Mouse (Mus musculus) adrenal gland, postnatal 25 days (tissue): ENCODE measurements around the gene Dcaf5. TPM values are rescaled to one million over a fixed set of nuclear protein-coding genes. Genes with fewer than 3 reads are reported as not detected.

Experiments
- DNase-seq: peaks from one replicate; pipeline ENCODE4 v3.0.0; 2021; ENCODE audit warnings: mixed read lengths
- total RNA-seq: library from RNA; stranded (reverse); gene quantifications from 2 replicates; pipeline ENCODE4 v1.2.3, GENCODE M21; 2021

Dcaf5 gene
- total RNA-seq, 1 experiment from 2014 or later = 37.2 TPM

- DNase-seq = peak; percentile 11
Observed at GRCm38 (mm10) chr12:80407824-80408223, 28.6 kb downstream of the Dcaf5 start.

- peak; percentile 51 for DNase-seq
Observed at GRCm38 (mm10) chr12:80406650-80407049, 29.8 kb downstream of the Dcaf5 start.

- DNase-seq = no peak
Observed at GRCm38 (mm10) chr12:80404139-80404538, 32.3 kb downstream of the Dcaf5 start.

GRCm38 (mm10) chr12:80399147-80399546 lies 37.3 kb downstream of the Dcaf5 start:
- no peak for DNase-seq

GRCm38 (mm10) chr12:80396397-80396796 lies 40.0 kb downstream of the Dcaf5 start:
- no peak for DNase-seq

- no peak for DNase-seq
Observed at GRCm38 (mm10) chr12:80395270-80395669, 41.1 kb downstream of the Dcaf5 start.

GRCm38 (mm10) chr12:80394045-80394444 lies 42.4 kb downstream of the Dcaf5 start:
- DNase-seq = peak; percentile 35

DNA sequence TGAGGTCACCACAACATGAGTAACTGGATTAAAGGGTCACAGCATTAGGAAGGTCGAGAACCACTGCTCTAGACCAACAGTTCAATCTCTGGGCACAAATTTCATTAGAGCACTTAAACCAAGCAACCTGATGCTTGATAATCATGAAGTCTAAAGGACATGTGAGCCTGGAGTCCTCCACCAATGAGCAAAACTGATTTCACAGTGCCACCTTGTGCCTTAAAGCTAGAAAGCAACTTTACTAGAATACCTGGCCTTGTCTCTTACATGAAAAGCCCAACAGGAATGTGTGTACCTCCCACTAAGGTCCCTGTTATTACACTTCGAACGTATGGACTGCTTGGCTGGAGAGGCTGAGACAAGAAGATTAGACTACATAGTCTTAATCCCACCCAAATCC lies 47.0 kb downstream of the Dcaf5 start:
- no peak for DNase-seq

DNA sequence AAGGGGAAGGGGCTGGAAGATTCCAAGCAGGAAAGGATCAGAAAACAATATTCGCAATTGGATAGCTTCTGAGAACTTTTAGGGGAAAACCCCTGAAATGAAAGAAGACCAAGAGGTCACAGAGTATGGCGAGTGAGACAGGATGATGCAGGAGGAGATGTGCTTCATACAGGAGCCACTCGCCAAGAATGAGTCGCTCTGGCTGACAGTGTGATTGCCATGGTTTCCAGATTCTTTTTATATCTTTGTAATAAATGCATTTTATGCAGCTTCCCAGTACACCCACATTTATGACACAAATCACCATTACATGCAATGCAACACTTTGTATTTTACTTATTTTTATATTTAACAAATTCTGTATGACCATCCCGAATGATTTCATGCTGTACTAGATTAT lies 49.1 kb downstream of the Dcaf5 start:
- no peak for DNase-seq

DNA sequence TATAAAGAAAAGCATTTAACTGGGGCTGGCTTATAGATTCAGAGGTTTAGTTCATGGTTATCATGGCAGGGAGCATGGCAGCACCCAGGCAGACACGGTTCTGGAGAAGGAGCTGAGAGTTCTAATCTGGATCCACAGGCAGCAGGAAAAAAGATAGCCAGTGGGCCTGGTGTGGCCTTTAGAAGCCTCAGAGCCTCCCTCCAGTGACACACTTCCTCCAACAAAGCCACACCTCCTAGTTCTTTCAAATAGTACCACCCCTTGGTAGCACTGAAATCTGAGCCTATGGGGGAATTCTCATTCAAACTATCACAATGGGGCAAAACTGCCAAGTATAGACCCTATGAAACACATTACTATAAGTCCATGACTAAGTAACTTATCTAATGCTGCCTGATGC lies 51.0 kb downstream of the Dcaf5 start:
- no peak for DNase-seq

DNA sequence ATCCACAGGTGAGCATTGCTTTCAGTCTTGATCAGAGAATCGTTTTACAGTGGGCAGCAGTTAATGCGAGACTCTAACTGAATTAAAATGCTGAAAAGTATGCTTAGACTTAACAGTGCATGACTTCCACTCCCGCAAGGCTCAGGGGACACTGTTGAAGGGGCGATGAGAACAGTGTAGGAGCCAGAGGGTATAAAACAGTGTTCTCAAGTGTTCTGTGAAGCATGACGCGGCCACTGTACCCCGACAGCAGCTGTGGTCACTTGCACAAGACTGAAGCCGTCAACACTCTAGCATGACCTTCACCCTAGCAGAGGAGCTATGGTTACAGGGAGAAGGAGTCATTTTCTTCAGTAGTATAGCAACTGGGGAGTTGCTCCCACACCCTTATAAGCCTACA lies 52.9 kb downstream of the Dcaf5 start:
- no peak for DNase-seq

DNA sequence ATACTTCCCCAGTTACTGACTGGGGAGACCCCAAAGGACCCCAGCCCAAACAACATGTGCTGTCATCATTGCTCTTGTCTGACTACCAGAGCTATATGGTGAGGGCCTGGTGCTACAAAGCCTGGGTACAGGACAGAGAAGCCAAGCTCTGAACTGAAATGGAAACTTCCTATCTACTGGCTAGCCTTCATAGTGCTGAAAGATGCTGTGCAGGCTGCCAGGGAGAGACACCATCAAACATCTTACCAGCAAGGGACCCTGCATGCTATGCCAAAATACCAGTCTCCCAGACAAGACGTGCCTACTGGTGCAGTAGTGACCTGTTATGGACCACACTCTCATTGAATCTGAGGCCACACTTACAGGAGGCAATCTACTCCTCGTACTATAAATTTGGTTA lies 53.6 kb downstream of the Dcaf5 start:
- DNase-seq = no peak

GRCm38 (mm10) chr12:80379831-80380457 lies 56.5 kb downstream of the Dcaf5 start:
- DNase-seq = no peak

GRCm38 (mm10) chr12:80379393-80379792 lies 57.0 kb downstream of the Dcaf5 start:
- peak; percentile 13 for DNase-seq

GRCm38 (mm10) chr12:80377604-80378003 lies 58.8 kb downstream of the Dcaf5 start:
- no peak for DNase-seq

- DNase-seq = no peak
Observed at GRCm38 (mm10) chr12:80375721-80376120, 60.7 kb downstream of the Dcaf5 start.

DNA sequence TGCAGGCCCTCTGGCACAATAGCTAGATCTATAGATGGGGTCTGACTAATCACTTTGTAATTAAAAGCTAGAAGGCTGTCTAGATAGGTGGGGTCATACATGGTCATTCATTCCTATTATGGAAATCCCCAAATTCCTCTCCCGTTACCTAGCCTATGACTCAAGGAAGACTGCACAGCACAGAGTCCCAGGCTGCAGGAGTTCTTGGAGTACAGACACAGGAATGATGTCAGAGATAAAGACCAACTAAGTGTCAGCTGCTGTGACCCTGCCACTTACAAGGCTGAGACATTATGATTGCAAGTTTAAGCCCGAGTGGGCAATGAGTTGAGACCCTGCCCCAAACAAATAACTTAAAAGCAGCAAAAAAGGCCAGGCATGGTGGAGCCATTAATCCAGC lies 61.7 kb downstream of the Dcaf5 start:
- no peak for DNase-seq

DNA sequence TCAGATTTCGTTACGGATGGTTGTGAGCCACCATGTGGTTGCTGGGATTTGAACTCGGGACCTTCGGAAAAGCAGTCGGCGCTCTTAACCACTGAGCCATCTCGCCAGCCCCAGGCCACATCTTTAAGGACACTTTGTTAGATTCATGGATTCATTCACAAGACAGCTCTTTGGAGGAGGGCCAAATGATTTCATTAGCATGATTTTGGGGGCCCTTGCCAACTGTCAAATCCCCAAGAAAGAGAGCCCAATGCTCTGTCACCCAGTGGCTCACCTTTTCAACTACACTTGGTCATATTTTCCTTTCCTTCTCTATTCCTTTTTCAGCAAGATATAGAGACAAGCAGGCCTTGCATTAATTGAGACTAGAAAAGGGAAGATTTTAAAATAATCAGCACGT lies 63.5 kb downstream of the Dcaf5 start:
- no peak for DNase-seq

GRCm38 (mm10) chr12:80367227-80367626 lies 69.2 kb downstream of the Dcaf5 start:
- DNase-seq = no peak

DNA sequence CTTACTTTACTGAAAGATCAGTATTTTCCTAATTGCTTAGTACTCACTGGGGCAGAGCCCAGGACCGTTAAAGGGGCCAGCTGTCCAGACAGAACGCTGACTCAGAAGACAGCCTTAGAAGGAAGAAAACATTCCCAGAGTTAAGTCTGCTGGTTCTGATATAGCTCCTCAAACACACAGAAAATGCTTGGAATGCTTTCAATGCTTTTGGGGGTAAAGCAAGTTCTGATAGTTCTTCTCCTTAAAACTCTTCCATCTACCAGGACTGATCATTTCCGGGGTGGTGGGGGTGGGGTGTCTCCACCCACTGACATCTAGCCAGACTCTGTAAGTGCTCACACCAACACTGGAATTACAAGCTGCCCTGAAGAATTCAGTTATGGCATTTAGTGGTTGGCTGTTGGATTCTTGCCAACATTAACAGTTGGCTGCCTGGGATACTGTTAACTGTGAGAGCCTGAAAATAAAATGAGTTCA lies 70.4 kb downstream of the Dcaf5 start:
- no peak for DNase-seq

- DNase-seq = no peak
Observed at GRCm38 (mm10) chr12:80365345-80365744, 71.1 kb downstream of the Dcaf5 start.

- no peak for DNase-seq
Observed at GRCm38 (mm10) chr12:80361655-80362054, 74.7 kb downstream of the Dcaf5 start.

GRCm38 (mm10) chr12:80360321-80360720 lies 76.1 kb downstream of the Dcaf5 start:
- no peak for DNase-seq

DNA sequence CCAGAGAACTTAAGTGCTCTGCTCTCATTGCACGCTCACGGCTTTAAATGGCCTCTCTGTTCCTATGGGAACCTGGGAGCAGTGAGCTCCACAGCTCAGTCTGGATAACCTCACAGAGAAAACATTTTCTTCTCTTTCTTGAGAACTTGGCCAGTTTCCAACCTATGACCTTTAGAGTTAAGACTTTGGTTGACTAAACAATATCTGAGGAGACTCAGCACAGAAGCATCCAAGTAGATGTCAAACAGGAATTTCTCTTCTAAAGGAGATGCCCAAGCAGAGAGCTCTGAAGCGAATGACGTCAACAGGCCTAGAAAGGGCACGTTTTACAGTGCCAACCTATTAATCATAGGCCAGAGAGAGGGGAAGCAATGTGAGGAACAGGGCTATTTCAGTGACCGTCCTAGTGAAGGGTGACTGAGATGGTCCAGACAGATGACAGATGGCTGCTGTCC lies 91.6 kb downstream of the Dcaf5 start:
- DNase-seq = no peak

DNA sequence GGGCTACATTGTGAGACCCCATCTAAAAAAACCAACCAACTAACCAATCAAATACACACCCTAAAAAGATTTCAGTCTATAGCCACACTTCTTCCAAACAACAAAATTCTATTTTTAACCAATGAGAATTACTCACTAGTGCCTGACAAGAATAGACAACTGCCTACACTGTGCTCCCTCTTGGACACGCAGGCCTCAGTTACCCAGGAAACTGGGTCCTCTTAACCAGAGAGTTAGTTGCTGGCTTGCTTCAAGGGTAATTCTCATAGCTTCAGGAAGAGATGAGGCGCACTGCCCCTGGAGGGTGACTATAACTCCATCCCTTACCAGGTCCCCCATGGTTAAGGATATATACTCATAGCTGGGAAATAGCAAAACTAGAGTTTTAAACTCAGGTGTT lies 95.5 kb downstream of the Dcaf5 start:
- no peak for DNase-seq
